Mouse (Mus musculus) cortical plate, adult 2 months (tissue): Measurements from ENCODE around the gene Nuf2. TPM values are rescaled to one million over a fixed set of nuclear protein-coding genes. Genes with fewer than 3 reads are reported as not detected.

ENCODE experiments used
- H3K27ac ChIP-seq: fragments of 200-500 bp; 2 replicates; pipeline ENCODE4 v1.5.1; 2012; ENCODE audit warnings: low read length, control low read depth, inconsistent platforms; ENCODE audit not compliant: insufficient read depth
- H3K4me1 ChIP-seq: fragments of 200-500 bp; 2 replicates; pipeline ENCODE4 v1.6.1; 2011; ENCODE audit warnings: low read length; ENCODE audit not compliant: control insufficient read depth, insufficient read depth
- H3K4me3 ChIP-seq: fragments of 200-500 bp; 2 replicates; pipeline ENCODE4 v1.5.1; 2011; ENCODE audit warnings: mild to moderate bottlenecking, low read length, control low read depth; ENCODE audit not compliant: insufficient read depth
- CTCF ChIP-seq: fragments of 200-500 bp; IDR thresholded peaks from 2 replicates; pipeline ENCODE4 v1.5.1; 2011; ENCODE audit warnings: mild to moderate bottlenecking, control low read depth, low read length; ENCODE audit not compliant: insufficient read depth; ENCODE audit errors: extremely low read depth
- POLR2A ChIP-seq: fragments of 200-500 bp; IDR thresholded peaks from 2 replicates; pipeline ENCODE4 v1.6.1; 2011; ENCODE audit warnings: mild to moderate bottlenecking, low read length, control low read depth; ENCODE audit not compliant: insufficient read depth; ENCODE audit errors: extremely low read depth
- polyA plus RNA-seq: library from polyadenylated mRNA; depleted of rRNA; stranded (reverse); fragments of >200 nt; gene quantifications from 2 replicates; pipeline ENCODE4 v1.2.3, GENCODE M21; 2012; rRNA removed

The Nuf2 gene
- polyA plus RNA-seq, 1 experiment, result 1.9 TPM

DNA sequence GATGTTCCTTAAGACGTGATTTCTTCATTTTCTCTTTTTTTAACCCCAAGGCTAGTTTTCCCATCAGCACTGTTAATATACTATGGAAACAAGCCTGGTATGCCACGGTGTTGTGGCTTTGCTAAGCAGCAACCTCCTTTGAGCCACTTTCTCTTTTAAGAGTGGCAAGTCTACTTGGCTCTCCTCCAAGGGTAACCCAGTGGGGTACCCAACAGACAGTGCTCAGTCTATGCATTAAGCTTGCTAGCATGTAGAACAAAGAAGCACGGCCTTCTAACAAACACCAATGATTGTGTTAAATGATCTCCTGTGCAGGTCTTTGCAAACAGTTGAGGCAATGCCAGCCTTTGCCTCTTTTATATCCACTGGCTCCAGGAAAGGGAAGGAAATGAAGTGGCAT is 60.1 kb downstream of the Nuf2 start:
- no peak overlapping the region for H3K27ac ChIP-seq
- no peak overlapping the region for H3K4me3 ChIP-seq
- H3K4me1 ChIP-seq, result no peaks in the 10 kb centered on the region
- TF ChIP-seq POLR2A (no peak), CTCF (no peak)

DNA sequence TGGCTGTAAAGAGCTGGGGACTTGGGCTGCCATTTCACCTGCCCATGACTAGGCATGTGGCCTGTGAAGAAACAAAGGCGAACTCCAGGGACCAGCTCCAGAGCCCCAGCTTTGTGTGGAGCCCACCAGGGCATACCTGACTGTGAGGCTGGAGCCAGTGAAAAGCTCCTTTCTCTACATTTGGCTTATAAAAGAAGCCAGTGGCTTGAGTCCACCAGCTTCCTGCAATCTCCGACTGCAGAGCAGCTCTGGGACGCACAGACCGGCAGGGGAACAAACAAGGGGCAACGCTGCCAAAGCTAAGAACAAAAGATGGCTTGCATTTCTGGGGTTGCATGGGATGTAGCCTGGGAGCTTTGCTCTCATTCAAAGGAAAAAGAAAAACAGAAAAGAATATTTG is 63.5 kb downstream of the Nuf2 start:
- Histone ChIP-seq H3K4me3 (no peak overlapping the region), H3K4me1 (no peaks in the 10 kb centered on the region), H3K27ac (peak overlapping the region; percentile 81)
- no peak for TF ChIP-seq POLR2A
- no peak for TF ChIP-seq CTCF

DNA sequence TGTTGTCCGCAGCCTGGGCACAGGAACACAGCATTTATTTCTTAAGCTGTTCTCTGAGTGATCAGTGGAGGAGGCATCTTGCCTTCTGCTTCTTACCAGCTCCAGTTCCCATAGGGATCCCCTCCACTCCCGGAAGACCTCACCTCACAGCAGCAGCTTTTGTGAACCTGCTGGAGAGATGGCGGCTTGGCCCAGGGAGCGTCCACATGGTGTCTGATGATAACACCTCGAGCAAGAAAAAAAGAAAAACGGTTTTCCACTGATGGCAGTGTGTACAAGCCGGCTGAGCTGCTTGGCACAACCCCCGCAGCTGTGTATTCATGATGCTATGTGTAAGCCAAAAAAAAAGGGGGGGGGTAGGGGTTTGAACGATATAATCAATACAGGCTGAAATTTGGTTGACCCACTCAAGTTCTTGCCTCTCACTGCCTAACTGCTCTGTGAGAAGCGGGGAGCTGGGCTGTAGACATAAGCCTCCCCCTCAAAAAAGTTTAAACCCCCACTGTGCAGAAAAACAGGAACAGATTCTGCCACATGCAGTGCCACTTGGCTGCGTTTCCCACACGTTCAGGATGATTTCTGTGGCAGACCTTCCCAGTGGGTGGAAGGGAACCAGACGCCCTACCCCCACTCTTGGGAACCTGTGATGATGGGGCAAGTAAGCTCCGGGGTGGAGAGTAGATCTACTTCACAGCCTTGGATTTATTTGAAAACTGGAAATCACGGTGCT is 68.7 kb downstream of the Nuf2 start:
- TF ChIP-seq CTCF, result no peak
- TF ChIP-seq POLR2A, result no peak
- Histone ChIP-seq H3K4me1 (no peaks in the 10 kb centered on the region; the same call in 1 of the 2 replicates), H3K27ac (no peak overlapping the region), H3K4me3 (no peak overlapping the region)

DNA sequence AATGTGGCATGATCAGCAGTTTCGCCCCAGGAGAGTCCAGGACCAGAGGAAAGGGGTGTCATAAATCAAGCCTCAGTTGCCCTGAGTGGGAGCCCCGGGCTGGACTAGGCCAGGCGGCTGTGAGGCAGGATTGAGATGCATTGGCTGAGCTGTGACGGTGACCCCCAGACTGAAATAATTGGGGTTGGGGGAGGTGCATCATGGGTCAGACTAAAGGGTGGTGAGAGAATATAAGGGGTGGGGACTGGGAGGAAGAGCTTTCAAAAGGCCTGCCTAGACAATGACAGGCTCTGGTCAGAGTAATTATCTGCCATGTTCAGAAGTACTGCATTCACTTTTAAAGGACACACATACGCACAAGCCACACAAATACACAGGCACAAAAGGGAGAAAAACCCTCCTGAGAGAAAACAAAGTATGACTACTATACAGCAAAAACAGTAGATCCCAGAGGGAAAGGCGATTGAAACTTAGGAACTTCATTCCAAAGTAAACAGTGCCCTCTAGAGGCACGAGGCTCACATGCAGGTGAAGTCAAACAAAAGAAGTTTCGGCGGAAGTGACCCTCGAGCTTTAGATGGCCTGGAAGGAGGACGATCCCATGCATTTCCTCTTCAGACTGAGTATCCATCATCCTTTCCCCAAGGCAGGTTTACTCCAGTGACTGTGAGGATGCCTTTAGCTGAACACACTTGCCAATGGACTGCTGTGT is 72.0 kb downstream of the Nuf2 start:
- H3K27ac ChIP-seq, result no peak overlapping the region
- no peak overlapping the region for H3K4me3 ChIP-seq
- H3K4me1 ChIP-seq, result no peaks in the 10 kb centered on the region; the same call in 1 of the 2 replicates
- peak; percentile 81 for TF ChIP-seq CTCF
- TF ChIP-seq POLR2A, result no peak

Other genes starting within 250 kb of the Nuf2 start
- 68.0 and 78.0 TPM in 2 replicates for gene Rgs5, start 124.0 kb upstream of the Nuf2 start, polyA plus RNA-seq
- 380 and 423 TPM in 2 replicates for gene Rgs4, start 216.2 kb upstream of the Nuf2 start, polyA plus RNA-seq